9 mouse cellular contexts compared by ENCODE assay signal in the genomic region with DNA sequence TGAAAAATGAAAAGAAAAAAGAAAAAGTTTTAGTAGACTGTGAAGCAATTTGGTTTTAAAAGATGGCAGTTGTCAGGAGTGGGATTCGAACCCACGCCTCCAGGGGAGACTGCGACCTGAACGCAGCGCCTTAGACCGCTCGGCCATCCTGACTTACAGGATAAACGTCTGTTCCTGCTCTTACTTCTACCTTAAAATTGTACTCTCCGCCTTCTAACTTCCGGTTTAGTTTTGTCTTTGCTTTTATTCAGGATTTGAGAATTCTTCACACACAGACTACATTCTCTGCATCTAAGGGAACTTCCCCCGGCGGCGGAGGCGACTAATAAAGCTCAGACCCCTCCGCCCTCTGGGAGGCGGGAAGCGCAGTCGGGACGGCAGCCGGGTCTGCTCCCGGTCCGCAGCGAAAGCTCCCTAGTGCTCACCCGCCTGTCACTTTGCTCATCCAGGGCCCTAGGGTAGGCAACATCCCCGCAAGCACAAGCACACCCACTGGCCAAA. TPM values are rescaled to one million over a fixed set of nuclear protein-coding genes. Genes with fewer than 3 reads are reported as not detected.
DNase-seq lines count a peak whose midpoint lies in the region; ATAC-seq and TF ChIP-seq lines count a peak whose summit lies in the region.
"Had no signal": no experiment of that assay in that cellular context is flagged by ENCODE, and none has a peak within 500 bp of the region (broad histone marks: within the 10 kb centered on the region; RNA-seq: fewer than 3 reads in every experiment).

No protein-coding gene starts in this region.

- TF ChIP-seq CTCF in E14TG2a.4 (conservative IDR thresholded peaks at IDR 0.05; ENCODE audit: low read length), result no peak
- no peak for TF ChIP-seq CTCF in heart, postnatal 0 days (IDR thresholded peaks at IDR 0.05; ENCODE audit: low read depth)
- peak; percentile 6; the same call in 1 of the 2 replicates for TF ChIP-seq CTCF in lung, embryonic 14.5 days (IDR thresholded peaks at IDR 0.05; ENCODE audit: low read depth)
- no peak for TF ChIP-seq CTCF in thymus, adult 2 months (IDR thresholded peaks at IDR 0.05; ENCODE audit: borderline replicate concordance, control insufficient read depth, extremely low read depth, insufficient read depth, low read length, poor library complexity)

- under 1% methylated on average over 25 of the region's 25 CpGs for WGBS in forebrain, embryonic 13.5 days
- WGBS in heart, postnatal 0 days, result under 1% methylated on average over 25 of the region's 25 CpGs
- WGBS in lung, embryonic 14.5 days, result under 1% methylated on average over 25 of the region's 25 CpGs
- WGBS in thymus, adult 2 months, result under 1% methylated on average over 25 of the region's 25 CpGs

- H3K9ac ChIP-seq in forebrain, embryonic 13.5 days, result peak overlapping the region; percentile 75
- peak overlapping the region; percentile 65; the same call in 1 of the 2 replicates for H3K9ac ChIP-seq in heart, postnatal 0 days (replicated peaks; ENCODE audit: low read depth, low read length)
- peak overlapping the region; percentile 72 for H3K9ac ChIP-seq in lung, embryonic 14.5 days

- no peak for TF ChIP-seq POLR2A in thymus, adult 2 months (IDR thresholded peaks at IDR 0.05; ENCODE audit: control insufficient read depth, extremely low read depth, insufficient read depth, low read length, poor library complexity)

- DNase-seq in c-Kit-positive CD71-positive TER-119-positive erythroid progenitor cells, embryonic 14.5 days (ENCODE audit: low spot score), result peak; percentile 89
- DNase-seq in heart, postnatal 0 days (ENCODE audit: low spot score), result peak; percentile 64
- peak; percentile 80 to 83 for DNase-seq in kidney, postnatal 36 days
- DNase-seq in lung, embryonic 14.5 days, result peak; percentile 95
- peak; percentile 75 for DNase-seq in thymus, adult 2 months

- H3K27ac ChIP-seq in forebrain, embryonic 13.5 days, result peak overlapping the region; percentile 80
- H3K27ac ChIP-seq in heart, postnatal 0 days (ENCODE audit: low read depth), result peak overlapping the region; percentile 84
- peak overlapping the region; percentile 90 for H3K27ac ChIP-seq in lung, embryonic 14.5 days (ENCODE audit: low read depth)
- peak overlapping the region; percentile 89 for H3K27ac ChIP-seq in thymus, adult 2 months (ENCODE audit: control insufficient read depth, insufficient read depth, low read length)

- no peaks in the 10 kb centered on the region for H3K9me3 ChIP-seq in E14TG2a.4 (ENCODE audit: low read length)
- H3K9me3 ChIP-seq in forebrain, embryonic 13.5 days (replicated peaks), result no peaks in the 10 kb centered on the region
- no peaks in the 10 kb centered on the region for H3K9me3 ChIP-seq in heart, postnatal 0 days (replicated peaks; ENCODE audit: control insufficient read depth, low read length)
- H3K9me3 ChIP-seq in lung, embryonic 14.5 days (ENCODE audit: low read depth, low read length), result no peaks in the 10 kb centered on the region

- TF ChIP-seq EP300 in heart, postnatal 0 days (IDR thresholded peaks at IDR 0.05; ENCODE audit: low read depth), result no peak

- peak overlapping the region; percentile 90 for H3K4me3 ChIP-seq in E14TG2a.4 (replicated peaks; ENCODE audit: low read length)
- H3K4me3 ChIP-seq in forebrain, embryonic 13.5 days, result peak overlapping the region; percentile 61
- H3K4me3 ChIP-seq in heart, postnatal 0 days (ENCODE audit: low read depth, low read length), result peak overlapping the region; percentile 77
- H3K4me3 ChIP-seq in lung, embryonic 14.5 days (ENCODE audit: low read depth, low read length), result peak overlapping the region; percentile 60
- H3K4me3 ChIP-seq in thymus, adult 2 months (ENCODE audit: control insufficient read depth, insufficient read depth, low read length), result peak overlapping the region; percentile 100

- H3K36me3 ChIP-seq in E14TG2a.4 (ENCODE audit: insufficient read depth, low read length), result no peaks in the 10 kb centered on the region
- no peaks in the 10 kb centered on the region for H3K36me3 ChIP-seq in forebrain, embryonic 13.5 days (ENCODE audit: poor library complexity, severe bottlenecking)
- H3K36me3 ChIP-seq in heart, postnatal 0 days (replicated peaks; ENCODE audit: control insufficient read depth, insufficient read depth, low read length), result no peaks in the 10 kb centered on the region
- no peaks in the 10 kb centered on the region for H3K36me3 ChIP-seq in lung, embryonic 14.5 days (ENCODE audit: insufficient read depth)
- no peaks in the 10 kb centered on the region for H3K36me3 ChIP-seq in thymus, adult 2 months (ENCODE audit: control insufficient read depth, insufficient read depth, low read length)

- ATAC-seq in forebrain, embryonic 13.5 days, result peak; percentile 86
- peak; percentile 83 for ATAC-seq in heart, postnatal 0 days (ENCODE audit: insufficient read depth, low read depth)
- ATAC-seq in lung, embryonic 14.5 days (ENCODE audit: insufficient read depth), result peak; percentile 91
- ATAC-seq in neutrophil, adult 5-6 weeks (ENCODE audit: extremely low read depth, insufficient number of reproducible peaks, low FRiP score, poor library complexity, severe bottlenecking), result peak; percentile 47

- H3K27me3 ChIP-seq in E14TG2a.4 (ENCODE audit: insufficient read depth, low read length), result peaks cover 11% of the 10 kb centered on the region; the same call in 1 of the 2 replicates
- no peaks in the 10 kb centered on the region for H3K27me3 ChIP-seq in forebrain, embryonic 13.5 days
- H3K27me3 ChIP-seq in heart, postnatal 0 days (ENCODE audit: control insufficient read depth, insufficient read depth, low read length), result no peaks in the 10 kb centered on the region
- H3K27me3 ChIP-seq in lung, embryonic 14.5 days (ENCODE audit: insufficient read depth, low read length), result no peaks in the 10 kb centered on the region
- no peaks in the 10 kb centered on the region for H3K27me3 ChIP-seq in thymus, adult 2 months (ENCODE audit: control insufficient read depth, insufficient read depth, low read length)

- peak overlapping the region; percentile 62 for H3K4me2 ChIP-seq in forebrain, embryonic 13.5 days
- H3K4me2 ChIP-seq in heart, postnatal 0 days (ENCODE audit: low read depth, low read length), result peak overlapping the region; percentile 71
- peak overlapping the region; percentile 62 for H3K4me2 ChIP-seq in lung, embryonic 14.5 days

- H3K4me1 ChIP-seq in E14TG2a.4 (replicated peaks; ENCODE audit: low read depth, low read length), result peaks cover 16% of the 10 kb centered on the region
- H3K4me1 ChIP-seq in forebrain, embryonic 13.5 days, result 0 out of 2 replicates have a peak, but pooled peaks cover 6% of the 10 kb centered on the region
- no peaks in the 10 kb centered on the region for H3K4me1 ChIP-seq in heart, postnatal 0 days (ENCODE audit: control insufficient read depth, insufficient read depth)
- no peaks in the 10 kb centered on the region for H3K4me1 ChIP-seq in lung, embryonic 14.5 days (ENCODE audit: insufficient read depth)
- H3K4me1 ChIP-seq in thymus, adult 2 months (replicated peaks; ENCODE audit: control insufficient read depth, insufficient read depth, low read length), result no peaks in the 10 kb centered on the region

RNA-seq across cellular contexts. Expression of a gene that starts 12.3 kb away (rescaled TPM):
- not detected in 2 replicates for polyA plus RNA-seq in forebrain, embryonic 13.5 days (2015; fragmentation: Nextera tagmentation; extraction: Ambion mirVana)
- total RNA-seq in heart, postnatal 0 days (2014; rRNA removed; ENCODE audit: low replicate concordance), result 0.27 TPM in 1 of 2 replicates, not detected in the other
- polyA plus RNA-seq in heart, postnatal 0 days (2015; fragmentation: Nextera tagmentation; extraction: Ambion mirVana), result 0.14 and 0.18 TPM in 2 replicates
- 0.07 and 0.18 TPM in 2 replicates for polyA plus RNA-seq in lung, embryonic 14.5 days (2014; fragmentation: Nextera tagmentation; extraction: Ambion mirVana)
- not detected in 2 replicates for total RNA-seq in neutrophil, adult 5-6 weeks (2017)
- 0.05 and 0.15 TPM in 2 replicates for polyA plus RNA-seq in thymus, adult 2 months (2012; rRNA removed)

RNA-seq across cellular contexts. Expression of a gene that starts 29.7 kb away (rescaled TPM):
- 12.4 and 13.4 TPM in 2 replicates for polyA plus RNA-seq in forebrain, embryonic 13.5 days (2015; fragmentation: Nextera tagmentation; extraction: Ambion mirVana)
- total RNA-seq in heart, postnatal 0 days (2014; rRNA removed; ENCODE audit: low replicate concordance), result 6.7 and 7.4 TPM in 2 replicates
- 6.8 and 7.2 TPM in 2 replicates for polyA plus RNA-seq in heart, postnatal 0 days (2015; fragmentation: Nextera tagmentation; extraction: Ambion mirVana)
- polyA plus RNA-seq in lung, embryonic 14.5 days (2014; fragmentation: Nextera tagmentation; extraction: Ambion mirVana), result 12.7 and 13.5 TPM in 2 replicates
- total RNA-seq in neutrophil, adult 5-6 weeks (2017), result 10.2 and 12.6 TPM in 2 replicates
- polyA plus RNA-seq in thymus, adult 2 months (2012; rRNA removed), result 4.2 and 4.5 TPM in 2 replicates

RNA-seq across cellular contexts. Expression of a gene that starts 35.2 kb away (rescaled TPM):
- polyA plus RNA-seq in forebrain, embryonic 13.5 days (2015; fragmentation: Nextera tagmentation; extraction: Ambion mirVana), result 0.08 and 0.21 TPM in 2 replicates
- not detected in 2 replicates for total RNA-seq in heart, postnatal 0 days (2014; rRNA removed; ENCODE audit: low replicate concordance)
- polyA plus RNA-seq in heart, postnatal 0 days (2015; fragmentation: Nextera tagmentation; extraction: Ambion mirVana), result 0.04 and 0.15 TPM in 2 replicates
- polyA plus RNA-seq in lung, embryonic 14.5 days (2014; fragmentation: Nextera tagmentation; extraction: Ambion mirVana), result 0.63 and 0.73 TPM in 2 replicates
- 0.25 and 0.58 TPM in 2 replicates for total RNA-seq in neutrophil, adult 5-6 weeks (2017)
- 0.23 and 0.27 TPM in 2 replicates for polyA plus RNA-seq in thymus, adult 2 months (2012; rRNA removed)
- polyA plus RNA-seq: gonadal fat pad, adult 2 months had no signal

Comparison
In these comparisons a context has a peak if more than half of its experiments do, and no peak if none do; other contexts are left out.
1. Peak in every context shown above with its lines: DNase-seq, ATAC-seq, H3K4me3 ChIP-seq and H3K27ac ChIP-seq.